Mouse (Mus musculus) hindbrain, embryonic 16.5 days (tissue): ENCODE results near the gene Copz1. TPM values are rescaled to one million over a fixed set of nuclear protein-coding genes. Genes with fewer than 3 reads are reported as not detected.

Source experiments
- ATAC-seq: fragments of 200-750 bp; cut with Nextera tagmentation; 2 replicates; pipeline ENCODE4 v1.8.0; 2017; ENCODE audit warnings: moderate TSS enrichment, moderate library complexity
- H3K27ac ChIP-seq: fragments of 300-500 bp; sonication (generic); 2 replicates; pipeline ENCODE4 v1.5.1; 2014; ENCODE audit warnings: low read depth, mild to moderate bottlenecking, control low read depth, low read length, moderate library complexity
- H3K27me3 ChIP-seq: fragments of 300-500 bp; sonication (generic); replicated peaks from 2 replicates; pipeline ENCODE4 v1.6.1; 2014; ENCODE audit warnings: low read length; ENCODE audit not compliant: control insufficient read depth, insufficient read depth
- H3K36me3 ChIP-seq: fragments of 300-500 bp; sonication (generic); 2 replicates; pipeline ENCODE4 v1.6.1; 2014; ENCODE audit warnings: mild to moderate bottlenecking, low read length, moderate library complexity, mixed read lengths; ENCODE audit not compliant: control insufficient read depth, insufficient read depth
- H3K4me1 ChIP-seq: fragments of 300-500 bp; sonication (generic); 2 replicates; pipeline ENCODE4 v1.6.1; 2014; ENCODE audit warnings: low read depth, low read length; ENCODE audit not compliant: control insufficient read depth, insufficient read depth
- H3K4me2 ChIP-seq: fragments of 300-500 bp; sonication (generic); 2 replicates; pipeline ENCODE4 v1.6.1; 2014; ENCODE audit warnings: mild to moderate bottlenecking, low read length, control low read depth, moderate library complexity
- H3K4me3 ChIP-seq: fragments of 300-500 bp; sonication (generic); 2 replicates; pipeline ENCODE4 v1.5.1; 2014; ENCODE audit warnings: mild to moderate bottlenecking, low read length, control low read depth, moderate library complexity
- H3K9ac ChIP-seq: fragments of 300-500 bp; sonication (generic); 2 replicates; pipeline ENCODE4 v1.6.1; 2014; ENCODE audit warnings: low read depth, mild to moderate bottlenecking, control low read depth, low read length, moderate library complexity
- H3K9me3 ChIP-seq: fragments of 300-500 bp; sonication (generic); 2 replicates; pipeline ENCODE4 v1.6.1; 2014; ENCODE audit warnings: mild to moderate bottlenecking, low read length, moderate library complexity; ENCODE audit not compliant: control insufficient read depth
- WGBS: fragments of 180-500 bp; shearing (Covaris S2); extraction: QIAGEN DNeasy Blood & Tissue Kit; methylation state at CpG from one replicate; pipeline ENCODE4 v1.1.7; 2014; 5-methylcytosine and 5-hydroxymethylcytosine counted together
- polyA plus RNA-seq: library from polyadenylated mRNA; unstranded; fragments of >200 nt; fragmentation: Nextera tagmentation; extraction: Ambion mirVana; gene quantifications from 2 replicates; pipeline ENCODE4 v1.2.1, GENCODE M21; 2015

Copz1 gene
- polyA plus RNA-seq, 1 experiment from 2014 or later: 207 TPM

DNA sequence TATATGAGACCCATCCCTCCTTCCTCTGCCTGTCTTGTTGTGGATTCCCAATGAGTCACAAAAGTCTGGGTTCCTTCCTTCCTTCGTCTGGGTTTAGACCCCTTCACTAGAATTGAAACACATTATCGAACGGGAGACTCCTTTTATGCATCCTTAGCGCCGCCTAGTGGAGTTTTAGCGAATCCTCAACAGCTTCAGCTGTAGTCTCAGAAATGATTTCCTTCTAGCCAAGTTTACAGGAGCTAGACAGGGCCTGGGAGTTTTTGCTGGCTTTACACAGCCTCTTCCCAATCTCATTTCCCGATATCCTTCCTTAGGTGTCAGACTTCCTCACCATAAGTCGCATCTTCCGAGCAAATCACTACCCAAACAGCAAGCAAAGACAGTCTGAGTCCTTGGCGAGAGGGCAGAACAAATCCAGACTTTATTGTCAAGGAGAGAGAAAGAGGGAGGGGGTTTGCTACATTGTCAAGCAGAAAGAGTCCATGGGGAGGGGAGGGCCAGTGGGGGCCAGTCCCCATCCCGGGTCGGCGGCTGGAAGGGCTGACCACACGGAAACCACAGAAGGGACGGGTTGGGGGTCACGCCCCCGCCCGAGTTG, 41.1 kb downstream of the Copz1 start:
- 7% methylated on average over 18 of the region's 18 CpGs for WGBS
- H3K36me3 ChIP-seq: peaks cover 17% of the 10 kb centered on the region
- no peak overlapping the region for H3K4me3 ChIP-seq
- H3K9ac ChIP-seq: no peak overlapping the region
- H3K27me3 ChIP-seq: no peaks in the 10 kb centered on the region
- ATAC-seq: 0 out of 2 replicates have a peak, but pooled peaks have one; percentile 10
- H3K9me3 ChIP-seq: no peaks in the 10 kb centered on the region
- H3K4me2 ChIP-seq: peak overlapping the region; percentile 3; the same call in 1 of the 2 replicates
- H3K4me1 ChIP-seq: peaks cover 18% of the 10 kb centered on the region
- H3K27ac ChIP-seq: no peak overlapping the region

DNA sequence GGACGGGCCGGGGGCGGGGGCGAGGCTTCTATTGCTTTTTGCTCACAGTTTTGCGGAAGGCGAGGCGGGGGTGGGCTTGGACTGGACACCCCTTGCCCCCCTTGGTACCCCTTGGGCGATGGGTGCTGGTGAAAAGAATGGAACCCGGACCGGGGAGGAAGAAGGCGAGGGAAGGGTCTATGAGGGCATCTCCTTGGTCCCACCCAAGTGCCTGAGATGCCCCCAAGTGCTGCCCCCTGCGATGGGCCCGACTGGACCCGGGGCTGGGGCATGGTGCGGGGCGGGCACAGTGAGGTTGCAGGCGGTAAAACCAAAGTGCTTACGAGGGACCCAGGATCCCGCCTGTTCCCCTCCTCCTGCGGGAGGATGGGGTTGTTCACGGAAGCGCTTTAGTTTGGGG, 41.7 kb downstream of the Copz1 start:
- Histone ChIP-seq H3K27me3 (no peaks in the 10 kb centered on the region), H3K9me3 (no peaks in the 10 kb centered on the region), H3K27ac (no peak overlapping the region), H3K9ac (no peak overlapping the region), H3K4me1 (peaks cover 14% of the 10 kb centered on the region), H3K4me3 (no peak overlapping the region), H3K36me3 (peaks cover 20% of the 10 kb centered on the region), H3K4me2 (peak overlapping the region; percentile 54)
- 39% methylated on average over 22 of the region's 22 CpGs for WGBS
- ATAC-seq: no peak; the same call in 1 of the 2 replicates

- Histone ChIP-seq H3K4me3 (peak overlapping the region; percentile 27), H3K27ac (peak overlapping the region; percentile 29; the same call in 1 of the 2 replicates), H3K9ac (peak overlapping the region; percentile 43), H3K4me1 (peaks cover 14% of the 10 kb centered on the region), H3K9me3 (no peaks in the 10 kb centered on the region), H3K36me3 (peaks cover 20% of the 10 kb centered on the region), H3K4me2 (peak overlapping the region; percentile 54), H3K27me3 (no peaks in the 10 kb centered on the region)
- peak; percentile 70 for ATAC-seq
- WGBS: 1% methylated on average over 18 of the region's 18 CpGs
Observed at GRCm38 (mm10) chr15:103315011-103315502, 42.5 kb downstream of the Copz1 start.

- Histone ChIP-seq H3K9me3 (no peaks in the 10 kb centered on the region), H3K27me3 (no peaks in the 10 kb centered on the region), H3K27ac (no peak overlapping the region), H3K4me1 (peaks cover 20% of the 10 kb centered on the region), H3K4me3 (no peak overlapping the region), H3K36me3 (peaks cover 20% of the 10 kb centered on the region), H3K4me2 (no peak overlapping the region), H3K9ac (no peak overlapping the region)
- no peak for ATAC-seq
- 76% methylated on average over 10 of the region's 10 CpGs for WGBS
Observed at GRCm38 (mm10) chr15:103315979-103316776, 43.7 kb downstream of the Copz1 start.

- H3K4me1 ChIP-seq: peaks cover 29% of the 10 kb centered on the region
- H3K27ac ChIP-seq: no peak overlapping the region; the same call in 1 of the 2 replicates
- H3K4me3 ChIP-seq: no peak overlapping the region
- H3K9ac ChIP-seq: no peak overlapping the region
- H3K36me3 ChIP-seq: peaks cover 20% of the 10 kb centered on the region
- H3K27me3 ChIP-seq: no peaks in the 10 kb centered on the region
- no peak for ATAC-seq
- no peak overlapping the region for H3K4me2 ChIP-seq
- no peaks in the 10 kb centered on the region for H3K9me3 ChIP-seq
Observed at GRCm38 (mm10) chr15:103317120-103317519, 44.6 kb downstream of the Copz1 start.

DNA sequence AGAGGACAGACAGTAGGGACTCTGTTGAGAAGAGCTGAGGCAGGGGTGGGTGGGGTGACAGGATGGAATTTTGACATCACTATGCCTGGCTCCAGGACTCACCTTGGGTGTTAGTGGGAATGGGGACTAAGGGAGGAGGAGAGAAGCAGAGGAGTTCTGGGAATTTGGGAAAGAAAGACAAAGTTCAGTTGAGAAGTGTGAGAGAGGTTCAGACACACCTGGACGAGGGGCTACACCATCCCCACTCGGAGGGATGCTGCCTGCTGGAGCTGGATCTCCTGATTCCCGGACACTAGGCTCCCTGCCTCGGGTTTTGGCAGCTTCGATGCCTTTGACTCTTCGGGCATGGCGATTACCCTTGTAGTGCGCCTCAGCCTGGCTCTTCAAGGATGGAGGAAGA, 45.2 kb downstream of the Copz1 start:
- Histone ChIP-seq H3K27me3 (no peaks in the 10 kb centered on the region), H3K4me1 (peaks cover 35% of the 10 kb centered on the region), H3K9me3 (no peaks in the 10 kb centered on the region), H3K4me3 (no peak overlapping the region), H3K27ac (no peak overlapping the region; the same call in 1 of the 2 replicates), H3K36me3 (peaks cover 20% of the 10 kb centered on the region), H3K9ac (no peak overlapping the region), H3K4me2 (no peak overlapping the region)
- no peak for ATAC-seq
- 88% methylated on average over 8 of the region's 8 CpGs for WGBS

- 72% methylated on average over 3 of the region's 3 CpGs for WGBS
- H3K4me2 ChIP-seq: no peak overlapping the region
- no peak overlapping the region for H3K4me3 ChIP-seq
- H3K9ac ChIP-seq: no peak overlapping the region
- no peaks in the 10 kb centered on the region for H3K9me3 ChIP-seq
- ATAC-seq: no peak
- H3K36me3 ChIP-seq: peaks cover 20% of the 10 kb centered on the region
- H3K27ac ChIP-seq: no peak overlapping the region
- H3K4me1 ChIP-seq: peaks cover 35% of the 10 kb centered on the region
- H3K27me3 ChIP-seq: no peaks in the 10 kb centered on the region
Observed at GRCm38 (mm10) chr15:103318201-103318816, 45.8 kb downstream of the Copz1 start.

GRCm38 (mm10) chr15:103321076-103321475, 48.6 kb downstream of the Copz1 start:
- Histone ChIP-seq H3K27ac (no peak overlapping the region), H3K4me3 (no peak overlapping the region), H3K9me3 (no peaks in the 10 kb centered on the region), H3K27me3 (no peaks in the 10 kb centered on the region), H3K36me3 (peaks cover 14% of the 10 kb centered on the region), H3K9ac (no peak overlapping the region), H3K4me2 (no peak overlapping the region), H3K4me1 (peaks cover 26% of the 10 kb centered on the region)
- 44% methylated on average over 1 of the region's 1 CpGs for WGBS
- ATAC-seq: no peak

- Histone ChIP-seq H3K27me3 (no peaks in the 10 kb centered on the region), H3K36me3 (peaks cover 8% of the 10 kb centered on the region), H3K9ac (peak overlapping the region; percentile 94), H3K4me1 (peaks cover 26% of the 10 kb centered on the region), H3K4me3 (peak overlapping the region; percentile 82), H3K27ac (peak overlapping the region; percentile 87), H3K9me3 (no peaks in the 10 kb centered on the region), H3K4me2 (peak overlapping the region; percentile 93)
- ATAC-seq: no peak
- 37% methylated on average over 4 of the region's 4 CpGs for WGBS
Observed at GRCm38 (mm10) chr15:103322396-103322795, 49.9 kb downstream of the Copz1 start.
